In genomic region chr10:4885961-4886360, GRCm38 (mm10) we compare ENCODE assay signal across 32 mouse cellular contexts.
A peak's percentile ranks its signal among the peaks of the same experiment; 100 is the strongest.
DNase-seq lines count a peak whose midpoint lies in the region; ATAC-seq lines count a peak whose summit lies in the region.
"Had no signal": no experiment of that assay in that cellular context is flagged by ENCODE, and none has a peak within 500 bp of the region (broad histone marks: within the 10 kb centered on the region; RNA-seq: fewer than 3 reads in every experiment).

No protein-coding gene starts in this region.

- H3K27ac ChIP-seq in hindbrain, embryonic 15.5 days (replicated peaks) = no peak overlapping the region
- no peak overlapping the region for H3K27ac ChIP-seq in hindbrain, embryonic 14.5 days
- no peak overlapping the region for H3K27ac ChIP-seq in neural tube, embryonic 14.5 days (ENCODE audit: low read depth, low read length)
- no peak overlapping the region for H3K27ac ChIP-seq in forebrain, embryonic 14.5 days (ENCODE audit: low read depth, low read length)
- no peak overlapping the region for H3K27ac ChIP-seq in neural tube, embryonic 15.5 days (replicated peaks)
- H3K27ac ChIP-seq: embryonic facial prominence, embryonic 10.5 days; embryonic facial prominence, embryonic 15.5 days; layer of hippocampus, adult 2 months; left cerebral cortex, adult 2 months; liver, embryonic 12.5 days; stomach, postnatal 0 days had no signal

- no peak overlapping the region for H3K9ac ChIP-seq in hindbrain, embryonic 15.5 days
- H3K9ac ChIP-seq in hindbrain, embryonic 14.5 days = no peak overlapping the region
- H3K9ac ChIP-seq in neural tube, embryonic 14.5 days (replicated peaks; ENCODE audit: low read depth, low read length) = no peak overlapping the region
- no peak overlapping the region for H3K9ac ChIP-seq in forebrain, embryonic 14.5 days (ENCODE audit: low read length)
- no peak overlapping the region for H3K9ac ChIP-seq in neural tube, embryonic 15.5 days (replicated peaks)
- H3K9ac ChIP-seq: embryonic facial prominence, embryonic 15.5 days; liver, embryonic 12.5 days; liver, postnatal 0 days had no signal

- H3K4me2 ChIP-seq in hindbrain, embryonic 15.5 days = no peak overlapping the region
- no peak overlapping the region for H3K4me2 ChIP-seq in hindbrain, embryonic 14.5 days (replicated peaks)
- no peak overlapping the region for H3K4me2 ChIP-seq in neural tube, embryonic 14.5 days (ENCODE audit: low read depth, low read length)
- no peak overlapping the region for H3K4me2 ChIP-seq in forebrain, embryonic 14.5 days (ENCODE audit: low read length)
- H3K4me2 ChIP-seq in neural tube, embryonic 15.5 days = no peak overlapping the region
- H3K4me2 ChIP-seq: embryonic facial prominence, embryonic 15.5 days; heart, embryonic 11.5 days; liver, embryonic 12.5 days; midbrain, embryonic 11.5 days had no signal

- ATAC-seq in hindbrain, embryonic 15.5 days (ENCODE audit: low FRiP score, low read depth) = peak; percentile 45; the same call in 1 of the 2 replicates
- no peak for ATAC-seq in hindbrain, embryonic 14.5 days (ENCODE audit: low FRiP score)
- ATAC-seq in neural tube, embryonic 14.5 days (ENCODE audit: low read depth) = peak; percentile 58; the same call in 1 of the 2 replicates
- no peak for ATAC-seq in forebrain, embryonic 14.5 days
- ATAC-seq in neural tube, embryonic 15.5 days (ENCODE audit: low FRiP score) = peak; percentile 38; the same call in 1 of the 2 replicates
- ATAC-seq in granulocyte monocyte progenitor cell, adult 5-6 weeks (replicated peaks; ENCODE audit: poor library complexity, severe bottlenecking) = no peak
- ATAC-seq: activated CD4-positive, CD25-positive, alpha-beta regulatory T cell, adult 4 months; liver, embryonic 12.5 days; liver, postnatal 0 days had no signal

- no peak for DNase-seq in hindbrain, embryonic 14.5 days (ENCODE audit: low spot score)
- no peak for DNase-seq in neural tube, embryonic 10.5 days (ENCODE audit: extremely low spot score, low spot score)
- DNase-seq in forebrain, embryonic 14.5 days (ENCODE audit: low spot score) = peak; percentile 16
- DNase-seq in urinary bladder, postnatal 10 days (ENCODE audit: low spot score) = no peak
- DNase-seq: adrenal gland, adult 2 months; adrenal gland, postnatal 36 days; B cell, adult 2 months; cerebellum, adult 8-10 months; cerebellum, postnatal 25 days; gastrocnemius, postnatal 10 days; heart, postnatal 36 days; kidney, adult 18-20 months; kidney, postnatal 36 days; left cerebral cortex, postnatal 4 days; liver, postnatal 0 days; lung, postnatal 36 days; right cerebral cortex, postnatal 4 days; thymus, adult 2 months; thymus, postnatal 4 days had no signal

- H3K9me3 ChIP-seq in hindbrain, embryonic 15.5 days = no peaks in the 10 kb centered on the region
- no peaks in the 10 kb centered on the region for H3K9me3 ChIP-seq in hindbrain, embryonic 14.5 days (ENCODE audit: control insufficient read depth, low read length)
- no peaks in the 10 kb centered on the region for H3K9me3 ChIP-seq in neural tube, embryonic 14.5 days (ENCODE audit: control insufficient read depth, low read length)
- H3K9me3 ChIP-seq in forebrain, embryonic 14.5 days (replicated peaks; ENCODE audit: control insufficient read depth, low read length) = no peaks in the 10 kb centered on the region
- no peaks in the 10 kb centered on the region for H3K9me3 ChIP-seq in neural tube, embryonic 15.5 days (replicated peaks)
- H3K9me3 ChIP-seq: embryonic facial prominence, embryonic 10.5 days; embryonic facial prominence, embryonic 15.5 days; liver, embryonic 12.5 days had no signal

- H3K36me3 ChIP-seq in hindbrain, embryonic 15.5 days = no peaks in the 10 kb centered on the region
- H3K36me3 ChIP-seq in hindbrain, embryonic 14.5 days (replicated peaks; ENCODE audit: control insufficient read depth, insufficient read depth) = no peaks in the 10 kb centered on the region
- no peaks in the 10 kb centered on the region for H3K36me3 ChIP-seq in neural tube, embryonic 14.5 days (ENCODE audit: control insufficient read depth, insufficient read depth, low read length)
- H3K36me3 ChIP-seq in forebrain, embryonic 14.5 days (ENCODE audit: control insufficient read depth, insufficient read depth, low read length) = no peaks in the 10 kb centered on the region
- H3K36me3 ChIP-seq in neural tube, embryonic 15.5 days = no peaks in the 10 kb centered on the region
- H3K36me3 ChIP-seq: embryonic facial prominence, embryonic 10.5 days; embryonic facial prominence, embryonic 15.5 days; liver, embryonic 12.5 days had no signal

- no peaks in the 10 kb centered on the region for H3K27me3 ChIP-seq in hindbrain, embryonic 15.5 days
- no peaks in the 10 kb centered on the region for H3K27me3 ChIP-seq in hindbrain, embryonic 14.5 days (ENCODE audit: control insufficient read depth, insufficient read depth, low read length)
- no peaks in the 10 kb centered on the region for H3K27me3 ChIP-seq in neural tube, embryonic 14.5 days (ENCODE audit: control insufficient read depth, insufficient read depth, low read length)
- H3K27me3 ChIP-seq in forebrain, embryonic 14.5 days (replicated peaks; ENCODE audit: control insufficient read depth, insufficient read depth, low read length) = no peaks in the 10 kb centered on the region
- no peaks in the 10 kb centered on the region for H3K27me3 ChIP-seq in neural tube, embryonic 15.5 days (replicated peaks)
- H3K27me3 ChIP-seq: embryonic facial prominence, embryonic 15.5 days; liver, embryonic 12.5 days had no signal

- H3K4me1 ChIP-seq in hindbrain, embryonic 15.5 days (replicated peaks) = no peaks in the 10 kb centered on the region
- H3K4me1 ChIP-seq in hindbrain, embryonic 14.5 days (replicated peaks; ENCODE audit: control insufficient read depth, insufficient read depth, low read length) = no peaks in the 10 kb centered on the region
- no peaks in the 10 kb centered on the region for H3K4me1 ChIP-seq in neural tube, embryonic 14.5 days (ENCODE audit: control insufficient read depth, insufficient read depth, low read length)
- H3K4me1 ChIP-seq in forebrain, embryonic 14.5 days (ENCODE audit: control insufficient read depth, insufficient read depth, low read length) = no peaks in the 10 kb centered on the region
- no peaks in the 10 kb centered on the region for H3K4me1 ChIP-seq in neural tube, embryonic 15.5 days
- H3K4me1 ChIP-seq: embryonic facial prominence, embryonic 10.5 days; embryonic facial prominence, embryonic 15.5 days; liver, embryonic 12.5 days had no signal

- H3K4me3 ChIP-seq in hindbrain, embryonic 15.5 days = no peak overlapping the region
- H3K4me3 ChIP-seq in hindbrain, embryonic 14.5 days (replicated peaks; ENCODE audit: low read length) = no peak overlapping the region
- H3K4me3 ChIP-seq in neural tube, embryonic 14.5 days (ENCODE audit: low read depth, low read length) = no peak overlapping the region
- no peak overlapping the region for H3K4me3 ChIP-seq in forebrain, embryonic 14.5 days (ENCODE audit: low read depth, low read length)
- H3K4me3 ChIP-seq in neural tube, embryonic 15.5 days (replicated peaks) = no peak overlapping the region
- H3K4me3 ChIP-seq: embryonic facial prominence, embryonic 10.5 days; embryonic facial prominence, embryonic 15.5 days; layer of hippocampus, adult 2 months; left cerebral cortex, adult 2 months; liver, embryonic 12.5 days had no signal

- 76% methylated on average over 8 of the region's 8 CpGs for WGBS in hindbrain, embryonic 15.5 days
- WGBS in hindbrain, embryonic 14.5 days = 77% methylated on average over 8 of the region's 8 CpGs
- 65% methylated on average over 8 of the region's 8 CpGs for WGBS in neural tube, embryonic 14.5 days
- WGBS in forebrain, embryonic 14.5 days = 69% methylated on average over 8 of the region's 8 CpGs
- 64% methylated on average over 8 of the region's 8 CpGs for WGBS in neural tube, embryonic 15.5 days

Comparison
In these comparisons a context has a peak if more than half of its experiments do, and no peak if none do; other contexts are left out.
1. ATAC-seq: peak in hindbrain, embryonic 15.5 days (single experiment), neural tube, embryonic 14.5 days (single experiment) and neural tube, embryonic 15.5 days (single experiment); none in hindbrain, embryonic 14.5 days (single experiment), forebrain, embryonic 14.5 days (single experiment) and granulocyte monocyte progenitor cell, adult 5-6 weeks (single experiment).